15 mouse cellular contexts compared by ENCODE assay signal in genomic region chr5:118532659-118533058, GRCm38 (mm10). TPM values are rescaled to one million over a fixed set of nuclear protein-coding genes. Genes with fewer than 3 reads are reported as not detected.
DNase-seq lines count a peak whose midpoint lies in the region; ATAC-seq and TF ChIP-seq lines count a peak whose summit lies in the region.
"Had no signal": no experiment of that assay in that cellular context is flagged by ENCODE, and none has a peak within 500 bp of the region (broad histone marks: within the 10 kb centered on the region; RNA-seq: fewer than 3 reads in every experiment).

No protein-coding gene starts in this region.

- WGBS in limb, embryonic 11.5 days, result 44% methylated on average over 11 of the region's 15 CpGs
- WGBS in intestine, embryonic 15.5 days, result 58% methylated on average over 13 of the region's 15 CpGs

- peak; percentile 33; the same call in 1 of the 2 replicates for TF ChIP-seq POLR2A in testis, adult 2 months (IDR thresholded peaks at IDR 0.05; ENCODE audit: control insufficient read depth, low read depth, low read length)

- no peak for ATAC-seq in limb, embryonic 11.5 days (ENCODE audit: insufficient number of reproducible peaks, low FRiP score, low TSS enrichment, low read depth)
- ATAC-seq in intestine, embryonic 15.5 days, result no peak

- no peaks in the 10 kb centered on the region for H3K9me3 ChIP-seq in limb, embryonic 11.5 days (ENCODE audit: control insufficient read depth, low read length)
- H3K9me3 ChIP-seq in intestine, embryonic 15.5 days, result no peaks in the 10 kb centered on the region

- no peak overlapping the region for H3K9ac ChIP-seq in limb, embryonic 11.5 days (ENCODE audit: low read length)
- no peak overlapping the region for H3K9ac ChIP-seq in intestine, embryonic 15.5 days

- peak overlapping the region; percentile 72 for H3K4me3 ChIP-seq in testis, adult 2 months (ENCODE audit: control insufficient read depth, low read depth, low read length)
- no peak overlapping the region for H3K4me3 ChIP-seq in layer of hippocampus, adult 2 months
- no peak overlapping the region for H3K4me3 ChIP-seq in limb, embryonic 11.5 days (ENCODE audit: low read depth, low read length)
- no peak overlapping the region for H3K4me3 ChIP-seq in intestine, embryonic 15.5 days (replicated peaks)
- H3K4me3 ChIP-seq: erythroblast, embryonic 14.5 days had no signal

- no peaks in the 10 kb centered on the region; the same call in 1 of the 2 replicates for H3K4me1 ChIP-seq in testis, adult 2 months (ENCODE audit: control insufficient read depth, insufficient read depth, low read length)
- H3K4me1 ChIP-seq in limb, embryonic 11.5 days (ENCODE audit: control insufficient read depth, insufficient read depth, low read length), result peaks cover 43% of the 10 kb centered on the region
- peaks cover 17% of the 10 kb centered on the region for H3K4me1 ChIP-seq in intestine, embryonic 15.5 days (replicated peaks)

- no peak for TF ChIP-seq CTCF in testis, adult 2 months (IDR thresholded peaks at IDR 0.05; ENCODE audit: control insufficient read depth, insufficient read depth, insufficient replicate concordance, low read depth, low read length)
- TF ChIP-seq CTCF in layer of hippocampus, adult 2 months (conservative IDR thresholded peaks at IDR 0.05), result no peak

- no peaks in the 10 kb centered on the region for H3K27me3 ChIP-seq in testis, adult 2 months (ENCODE audit: control insufficient read depth, insufficient read depth, low read length)
- no peaks in the 10 kb centered on the region for H3K27me3 ChIP-seq in limb, embryonic 11.5 days (ENCODE audit: control insufficient read depth, insufficient read depth, low read length)
- H3K27me3 ChIP-seq in intestine, embryonic 15.5 days (replicated peaks), result no peaks in the 10 kb centered on the region
- H3K27me3 ChIP-seq: CH12.LX had no signal

- no peaks in the 10 kb centered on the region for H3K36me3 ChIP-seq in testis, adult 2 months (ENCODE audit: control insufficient read depth, insufficient read depth, low read length)
- no peaks in the 10 kb centered on the region for H3K36me3 ChIP-seq in limb, embryonic 11.5 days (ENCODE audit: control insufficient read depth, insufficient read depth, low read length)
- H3K36me3 ChIP-seq in intestine, embryonic 15.5 days, result no peaks in the 10 kb centered on the region

- no peak overlapping the region for H3K4me2 ChIP-seq in limb, embryonic 11.5 days (ENCODE audit: low read depth, severe bottlenecking)
- H3K4me2 ChIP-seq in intestine, embryonic 15.5 days (replicated peaks), result no peak overlapping the region
- H3K4me2 ChIP-seq: liver, embryonic 11.5 days had no signal

- DNase-seq in testis, postnatal 14 days (ENCODE audit: low spot score), result no peak
- DNase-seq in layer of hippocampus, adult 2 months (ENCODE audit: low spot score in 2 of 2), result peak; percentile 66 to 76
- DNase-seq in limb, embryonic 11.5 days (ENCODE audit: low spot score), result no peak
- DNase-seq in telencephalon, adult 2 months (ENCODE audit: low read depth, low spot score), result peak; percentile 80
- no peak for DNase-seq in embryo, embryonic 9.5 days (ENCODE audit: extremely low spot score)
- DNase-seq in cerebellum, postnatal 10 days, result no peak
- DNase-seq: cerebellum, postnatal 36 days; heart, adult 11 months; kidney, adult 9 months; lung, postnatal 14 days had no signal

- no peak overlapping the region for H3K27ac ChIP-seq in testis, adult 2 months (ENCODE audit: control insufficient read depth, insufficient read depth, low read depth, low read length)
- no peak overlapping the region for H3K27ac ChIP-seq in layer of hippocampus, adult 2 months
- peak overlapping the region; percentile 76 for H3K27ac ChIP-seq in limb, embryonic 11.5 days (replicated peaks; ENCODE audit: low read depth, low read length)
- H3K27ac ChIP-seq in intestine, embryonic 15.5 days, result no peak overlapping the region

RNA-seq across cellular contexts. Expression of gene Med13l, which starts 27.8 kb away (rescaled TPM):
- 7.3 and 7.4 TPM in 2 replicates for polyA plus RNA-seq in testis, adult 2 months (2012; rRNA removed)
- total RNA-seq in layer of hippocampus, adult 2 months (2021), result 100 to 1,000 TPM; 121 to 128 TPM
- 15.1 and 16.5 TPM in 2 replicates for polyA plus RNA-seq in limb, embryonic 11.5 days (2014; fragmentation: Nextera tagmentation; extraction: Ambion mirVana)
- polyA plus RNA-seq in intestine, embryonic 15.5 days (2015; fragmentation: Nextera tagmentation; extraction: Ambion mirVana), result 9.7 and 10.0 TPM in 2 replicates

Comparison
In these comparisons a context has a peak if more than half of its experiments do, and no peak if none do; other contexts are left out.
1. DNase-seq: peak in layer of hippocampus, adult 2 months (2 of 2) and telencephalon, adult 2 months (single experiment); none in testis, postnatal 14 days (single experiment), limb, embryonic 11.5 days (single experiment), embryo, embryonic 9.5 days (single experiment) and cerebellum, postnatal 10 days (0 of 2).